Mouse (Mus musculus): ENCODE measurements around the gene Sun3.

Gene Sun3

GRCm38 (mm10) chr11:8978154-8978553 is 70.6 kb downstream of the Sun3 start:
- DNase-seq = no peak

- no peak for DNase-seq
These were observed 75.6 kb downstream of the Sun3 start, which contains the start of gene Pkd1l1 for GRCm38 (mm10) chr11:8973166-8973565. TSS of gene Pkd1l1 (minus strand) at chr11:8973266.

GRCm38 (mm10) chr11:8972093-8972492 is 76.7 kb downstream of the Sun3 start:
- DNase-seq = no peak

GRCm38 (mm10) chr11:8970509-8970908 is 78.3 kb downstream of the Sun3 start:
- DNase-seq = no peak

GRCm38 (mm10) chr11:8968094-8968493 is 80.7 kb downstream of the Sun3 start:
- DNase-seq = no peak

Measured in thymus, postnatal 14 days (tissue).